Mouse (Mus musculus): Measurements from ENCODE around the gene Wipf2. TPM values are rescaled to one million over a fixed set of nuclear protein-coding genes. Genes with fewer than 3 reads are reported as not detected.
A peak's percentile ranks its signal among the peaks of the same experiment; 100 is the strongest.

Gene Wipf2
- total RNA-seq, 2 experiments from 2014 or later: 6.1 to 6.6 TPM

- intact Hi-C loops (cut with DNase I): loop anchor here (2.0 kb wide), 1 partner anchor 25 kb away; no protein-coding TSS in a partner anchor
- DNase-seq: peak; percentile 77
- Histone ChIP-seq H3K4me3 (peak overlapping the region; percentile 97), H3K27ac (peak overlapping the region; percentile 92)
- TF ChIP-seq CTCF (IDR thresholded peaks at IDR 0.05): no peak
Observed at GRCm38 (mm10) chr11:98937914-98938694, 74.7 kb downstream of the Wipf2 start.

DNA sequence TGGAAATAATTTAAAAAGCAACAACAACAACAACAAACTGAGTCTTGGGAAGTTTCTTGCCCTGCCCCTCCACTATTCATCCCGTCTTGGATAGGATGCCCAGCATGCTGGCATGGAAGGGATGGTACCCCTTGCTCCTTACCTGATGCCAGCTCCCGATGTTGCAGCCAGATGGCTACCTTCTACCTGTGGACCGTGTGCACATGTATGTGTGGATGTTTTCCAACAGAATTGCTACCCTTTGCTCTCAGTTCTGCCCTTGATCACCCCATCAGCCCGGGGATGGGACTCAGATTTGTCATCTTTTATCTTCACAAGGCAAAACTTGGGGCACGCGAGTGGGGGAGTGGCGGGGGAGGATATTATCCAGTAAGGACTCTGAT, 75.3 kb downstream of the Wipf2 start:
- no peak for TF ChIP-seq CTCF (IDR thresholded peaks at IDR 0.05)
- Histone ChIP-seq H3K27ac (peak overlapping the region; percentile 92), H3K4me3 (peak overlapping the region; percentile 97)
- intact Hi-C loops (cut with DNase I): no loop called here
- DNase-seq: no peak

DNA sequence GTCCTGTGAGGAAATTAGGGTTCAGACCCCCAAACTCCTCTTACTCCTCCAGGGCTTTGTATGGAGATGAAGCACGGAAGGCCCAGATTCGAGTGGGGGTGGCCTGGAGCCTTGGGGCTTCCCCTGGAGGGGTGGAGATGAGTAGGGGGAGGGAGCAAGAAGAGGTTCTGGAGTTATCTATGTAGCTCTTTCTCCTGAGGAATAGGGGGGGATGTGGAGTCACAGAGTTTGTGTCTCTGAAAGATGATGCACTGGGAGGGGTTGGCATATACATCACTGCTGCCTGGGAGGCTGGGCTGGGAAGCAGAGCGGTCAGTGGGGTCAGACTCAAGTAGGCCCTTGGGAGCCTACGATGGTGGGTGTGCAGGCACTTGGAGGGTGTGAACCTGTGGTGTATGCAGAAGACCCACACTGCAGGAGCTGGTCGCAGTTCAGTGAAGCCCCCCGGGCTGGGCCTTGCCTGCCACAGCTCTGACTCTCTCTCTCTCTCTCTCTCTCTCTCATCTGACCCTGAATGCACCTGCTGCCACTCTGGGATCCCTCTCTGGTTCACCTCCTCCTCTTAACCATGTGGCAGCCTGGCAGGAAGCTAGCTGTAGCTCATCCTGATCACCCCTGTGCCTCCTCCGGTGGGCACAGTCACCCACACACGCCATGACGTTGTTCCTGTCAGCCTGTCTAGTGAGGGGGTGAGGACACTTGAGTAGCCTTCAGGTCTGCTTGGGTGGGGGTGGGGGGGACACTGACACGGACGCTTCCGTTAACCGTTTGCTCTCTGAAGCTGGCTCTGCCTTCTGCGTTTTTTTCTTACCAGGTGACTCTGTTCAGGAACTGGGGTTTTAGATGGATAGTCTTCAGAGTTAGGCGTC, 75.9 kb downstream of the Wipf2 start:
- TF ChIP-seq CTCF (IDR thresholded peaks at IDR 0.05): no peak
- peak overlapping the region; percentile 92 for H3K27ac ChIP-seq
- peak overlapping the region; percentile 97 for H3K4me3 ChIP-seq
- no peak for DNase-seq
- intact Hi-C loops (cut with DNase I): no loop called here

GRCm38 (mm10) chr11:98939953-98940641, 76.7 kb downstream of the Wipf2 start:
- H3K4me3 ChIP-seq: peak overlapping the region; percentile 97
- intact Hi-C loops (cut with DNase I): no loop called here

DNA sequence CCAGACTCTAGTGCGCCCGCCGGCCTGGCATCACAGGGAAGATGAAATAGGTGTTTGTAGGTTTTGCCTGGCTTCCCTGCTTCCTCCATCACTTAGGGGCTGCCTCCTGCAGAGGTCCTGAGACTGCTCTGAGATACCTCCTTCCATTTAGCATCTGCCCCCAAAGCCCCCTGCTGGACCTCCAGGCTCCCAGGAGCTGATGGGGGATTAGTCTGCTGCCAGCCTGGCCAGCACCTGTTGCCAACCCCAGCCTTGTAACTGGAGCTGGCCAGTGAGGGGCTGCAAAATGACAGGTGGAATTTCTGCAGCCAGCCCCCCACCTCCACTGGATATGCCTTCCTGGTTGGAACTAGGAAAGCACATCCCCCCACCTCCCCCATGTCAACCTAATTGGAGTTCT, 77.3 kb downstream of the Wipf2 start:
- peak; percentile 47 for DNase-seq
- Histone ChIP-seq H3K27ac (peak overlapping the region; percentile 92), H3K4me3 (peak overlapping the region; percentile 97)
- TF ChIP-seq CTCF (IDR thresholded peaks at IDR 0.05): no peak
- intact Hi-C loops (cut with DNase I): no loop called here

More at GRCm38 (mm10) chr11:98939953-98940641, 76.7 kb downstream of the Wipf2 start:
- TF ChIP-seq CTCF (IDR thresholded peaks at IDR 0.05): no peak
- peak overlapping the region; percentile 92 for H3K27ac ChIP-seq
- DNase-seq: peak; percentile 73

DNA sequence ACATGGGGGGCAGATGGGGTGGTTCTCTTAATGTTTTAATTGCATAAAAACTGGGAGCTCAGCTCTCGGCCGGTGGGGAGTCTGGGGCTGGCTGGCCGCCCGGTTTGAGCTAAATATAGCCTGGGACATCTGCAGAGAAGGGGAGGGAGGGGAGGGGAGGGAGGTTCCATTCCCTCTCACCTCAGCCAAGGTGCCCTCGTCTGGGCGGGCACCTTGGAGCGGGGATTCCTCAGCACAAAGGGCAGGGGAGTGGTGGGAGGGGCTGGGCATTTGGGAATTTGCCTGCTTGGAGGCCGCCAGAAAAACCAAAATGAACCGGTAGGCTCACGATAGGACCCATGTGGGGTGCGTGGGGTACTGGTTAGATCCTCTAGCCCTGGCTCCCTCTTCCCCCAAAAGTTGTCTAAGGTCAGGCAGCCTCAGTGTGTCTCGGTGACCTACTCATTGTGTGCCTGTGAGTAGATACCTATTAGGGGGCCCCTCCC, 77.9 kb downstream of the Wipf2 start:
- no peak for TF ChIP-seq CTCF (IDR thresholded peaks at IDR 0.05)
- peak; percentile 91 for DNase-seq
- intact Hi-C loops (cut with DNase I): no loop called here
- Histone ChIP-seq H3K4me3 (peak overlapping the region; percentile 97), H3K27ac (peak overlapping the region; percentile 92)

DNA sequence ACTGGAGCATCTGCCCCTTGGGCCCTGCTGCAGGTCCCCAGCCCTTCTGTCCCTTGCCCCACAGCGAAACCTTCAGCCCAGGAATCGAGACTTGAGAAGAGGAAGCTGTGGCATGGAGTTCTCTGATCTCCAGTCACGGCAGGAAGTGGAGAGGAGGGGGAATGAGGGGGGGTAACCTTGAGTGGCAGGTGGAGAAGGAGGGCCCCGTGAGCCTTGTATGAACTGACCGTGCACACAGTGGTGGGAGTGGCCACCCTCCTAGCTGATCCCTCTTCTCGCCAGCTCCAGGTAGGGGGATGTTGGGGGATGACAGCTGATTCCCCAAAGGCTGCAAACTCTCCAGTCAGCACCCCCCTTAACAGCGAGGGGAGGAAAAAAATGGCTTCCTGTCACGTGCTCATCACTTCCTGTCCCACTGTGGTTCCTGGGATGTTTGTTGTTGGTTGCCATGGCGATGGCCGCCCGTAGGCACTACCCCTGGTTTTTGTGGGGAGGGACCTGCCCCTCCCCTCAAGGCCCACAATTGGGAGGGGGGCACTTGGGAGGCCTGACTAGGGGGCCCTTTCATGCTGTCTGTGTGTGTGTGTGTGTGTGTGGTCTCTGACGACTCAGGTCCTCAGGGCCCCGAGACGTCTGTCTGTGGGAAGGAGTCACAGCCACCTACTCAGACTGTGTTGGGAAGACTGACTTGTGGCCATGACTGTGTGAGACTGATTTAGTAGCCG, 78.5 kb downstream of the Wipf2 start:
- Histone ChIP-seq H3K27ac (peak overlapping the region; percentile 92), H3K4me3 (peak overlapping the region; percentile 97)
- intact Hi-C loops (cut with DNase I): no loop called here
- TF ChIP-seq CTCF (IDR thresholded peaks at IDR 0.05): no peak
- peak; percentile 87 for DNase-seq

GRCm38 (mm10) chr11:98942555-98942922, 79.1 kb downstream of the Wipf2 start:
- H3K4me3 ChIP-seq: peak overlapping the region; percentile 97
- H3K27ac ChIP-seq: peak overlapping the region; percentile 92
- DNase-seq: no peak
- intact Hi-C loops (cut with DNase I): no loop called here
- TF ChIP-seq CTCF (IDR thresholded peaks at IDR 0.05): no peak

DNA sequence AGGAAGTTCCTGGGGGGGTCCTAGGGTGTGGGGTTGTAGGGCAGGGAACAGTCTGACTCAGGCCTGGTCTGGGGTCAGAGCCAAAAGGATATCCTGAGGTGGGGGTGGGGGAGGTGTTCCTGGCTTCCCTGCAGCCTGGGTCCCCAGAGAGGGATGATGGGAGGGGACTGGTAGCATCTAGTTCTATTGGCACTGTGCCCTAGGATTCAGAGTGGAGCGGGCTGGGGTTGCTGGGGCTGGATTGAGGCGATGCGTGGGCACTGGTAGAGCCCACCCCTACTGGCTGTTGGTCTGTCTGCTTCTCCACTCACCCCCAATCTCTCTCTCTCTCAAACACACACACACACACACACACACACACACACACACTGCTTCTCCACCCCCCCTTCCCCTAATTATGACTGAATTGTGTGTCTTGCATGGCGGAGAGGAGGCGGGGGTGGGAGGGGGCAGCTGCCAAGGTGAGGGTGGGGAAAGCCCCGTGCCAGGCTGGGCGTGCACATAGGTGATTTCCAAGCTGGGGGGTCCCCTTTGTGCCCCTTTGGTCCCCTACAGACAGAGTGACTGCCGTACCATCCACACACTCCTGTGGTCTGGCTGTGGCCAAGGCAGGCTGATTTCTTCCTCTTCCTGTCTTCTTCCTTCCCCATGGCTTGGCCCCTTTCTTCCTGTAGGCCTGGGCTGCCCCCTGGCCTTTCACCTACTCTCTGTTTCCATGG, 79.6 kb downstream of the Wipf2 start:
- DNase-seq: peak; percentile 78
- Histone ChIP-seq H3K27ac (peak overlapping the region; percentile 92), H3K4me3 (peak overlapping the region; percentile 97)
- intact Hi-C loops (cut with DNase I): no loop called here
- TF ChIP-seq CTCF (IDR thresholded peaks at IDR 0.05): no peak

DNA sequence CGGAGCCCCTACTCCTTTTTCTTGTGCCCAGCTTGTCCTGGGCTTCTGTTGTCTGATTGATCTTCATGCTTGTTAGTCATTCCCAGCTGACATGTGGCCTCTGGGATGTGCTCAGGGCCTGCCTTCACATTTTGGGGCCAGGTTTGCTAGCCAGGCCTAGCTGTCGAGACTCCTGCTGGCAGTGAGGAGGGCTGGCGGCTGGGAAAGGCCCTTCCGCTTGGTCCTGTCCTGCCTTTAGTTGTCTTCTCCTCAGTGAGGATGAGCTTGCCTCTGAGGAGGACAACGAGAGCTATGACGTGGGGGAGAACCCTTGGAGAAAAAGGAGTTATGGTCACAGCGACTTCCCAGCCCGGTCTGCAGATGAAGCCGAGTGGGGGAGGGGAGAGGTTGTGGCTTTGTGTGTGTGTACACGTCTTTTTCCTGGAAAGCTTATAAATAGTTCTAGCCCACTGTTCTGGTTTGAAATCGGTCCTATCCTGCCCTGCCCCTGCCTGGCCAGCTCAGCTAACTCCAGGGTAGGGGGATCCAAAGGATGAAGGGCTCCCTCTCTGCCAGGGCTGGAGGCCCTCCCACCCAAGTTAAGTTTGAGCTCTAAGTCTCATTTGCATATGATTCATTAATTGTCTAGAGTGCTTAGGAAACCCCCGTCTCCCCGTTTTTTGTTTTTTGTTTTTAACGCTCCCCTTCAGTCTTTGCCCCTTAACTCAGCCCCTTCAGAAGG, 80.5 kb downstream of the Wipf2 start:
- intact Hi-C loops (cut with DNase I): no loop called here
- TF ChIP-seq CTCF (IDR thresholded peaks at IDR 0.05): no peak
- Histone ChIP-seq H3K27ac (peak overlapping the region; percentile 92), H3K4me3 (peak overlapping the region; percentile 97)
- DNase-seq: peak; percentile 51

All from gastrocnemius, adult 2 months (tissue).